Mouse (Mus musculus) liver, adult 2 months (tissue): ENCODE measurements around the gene Nmt1.

ENCODE experiments used
- CTCF ChIP-seq: fragments of 200-500 bp; IDR thresholded peaks from 2 replicates; pipeline ENCODE4 v1.5.1; 2011; ENCODE audit warnings: low read depth, low read length, control low read depth
- POLR2A ChIP-seq: fragments of 200-500 bp; IDR thresholded peaks from 2 replicates; pipeline ENCODE4 v1.6.1; 2011; ENCODE audit warnings: low read length, control low read depth; ENCODE audit not compliant: insufficient read depth; ENCODE audit errors: extremely low read depth

DNA sequence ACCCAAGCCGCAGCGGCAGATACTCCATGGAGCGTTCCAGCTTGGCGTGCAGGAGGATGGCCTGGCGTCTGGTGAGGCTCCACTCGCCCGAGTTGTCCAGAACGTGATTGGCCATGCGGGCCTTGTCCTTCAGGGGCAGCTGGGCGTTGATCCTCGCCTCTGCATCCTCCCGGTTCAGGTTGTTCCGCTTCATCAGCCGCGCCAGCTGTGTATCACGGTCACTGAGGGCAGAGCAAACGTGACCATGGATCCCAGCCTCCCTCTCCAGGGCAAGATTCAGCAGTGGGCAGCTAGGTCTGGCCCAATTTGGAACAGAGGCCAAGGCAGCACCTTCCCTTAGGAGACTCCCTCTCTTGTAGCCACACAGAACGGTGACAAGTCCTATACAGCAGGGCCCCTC, 33.0 kb upstream of the Nmt1 start:
- no peak for TF ChIP-seq POLR2A
- no peak for TF ChIP-seq CTCF
